Mouse (Mus musculus) left cerebral cortex, postnatal 10 days (tissue): ENCODE results near the gene Ptgfrn. TPM values are rescaled to one million over a fixed set of nuclear protein-coding genes. Genes with fewer than 3 reads are reported as not detected.

Experiments used
- DNase-seq, 2 experiments: peaks; one replicate each; pipeline ENCODE4 v3.0.0; 2021 to 2022; ENCODE audit warnings: low spot score in 2 of 2, mixed read lengths in 1 of 2; ENCODE audit errors: extremely low spot score in 1 of 2
- intact Hi-C: fragments of 180-260 bp; cut with DNase I; formaldehyde crosslinking; loops from one replicate; pipeline ENCODE4 v1.15.1; 2025
- total RNA-seq, 2 experiments: library from RNA; stranded (reverse); gene quantifications; 2 replicates each; pipeline ENCODE4 v1.2.3; 2021

Ptgfrn gene
- total RNA-seq: 10 to 100 TPM; 43.3 to 46.2 TPM

DNA sequence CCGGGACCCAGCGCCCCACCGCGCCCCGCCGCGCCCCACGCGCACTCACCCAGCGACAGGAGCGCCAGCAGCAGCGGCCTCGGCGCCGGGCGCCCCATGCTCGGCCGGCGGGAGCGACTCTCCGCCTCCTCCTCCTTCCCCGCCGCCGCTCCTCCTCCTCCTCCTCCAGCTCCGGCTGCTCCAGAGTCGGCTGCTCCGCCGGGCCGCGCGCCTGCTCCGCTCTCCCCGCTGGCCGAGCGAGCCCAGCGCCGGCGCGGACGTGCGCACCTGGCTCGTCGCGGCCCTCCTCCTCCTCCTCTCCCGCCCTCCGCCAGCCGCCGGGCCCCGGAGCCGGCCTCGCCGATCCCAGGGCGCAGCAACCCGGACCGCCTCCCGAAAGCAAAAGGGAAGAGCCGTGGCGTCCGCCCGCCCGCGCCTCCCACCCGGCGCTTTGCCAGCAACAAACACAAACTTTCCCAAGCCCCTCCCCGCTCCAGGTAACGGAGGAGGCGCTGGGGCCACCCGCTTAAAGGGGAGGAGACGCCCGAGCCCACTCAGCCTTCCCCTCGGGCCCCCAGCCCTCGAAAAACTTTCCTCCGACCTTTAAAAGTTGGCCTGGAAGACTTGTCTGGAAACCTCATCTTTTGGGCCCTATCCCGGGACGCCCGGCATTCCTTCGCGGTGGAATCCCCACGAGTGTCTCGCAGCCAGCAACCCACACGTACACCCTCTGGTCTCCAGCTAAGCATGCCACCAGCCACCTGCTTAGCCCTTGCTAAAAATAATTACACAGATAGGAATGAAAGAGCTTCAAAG is at the start of gene Ptgfrn:
Gene Ptgfrn (minus strand): TSS at position 236 of the 795 bp plus-strand sequence.
- intact Hi-C loops: no loop called here

DNA sequence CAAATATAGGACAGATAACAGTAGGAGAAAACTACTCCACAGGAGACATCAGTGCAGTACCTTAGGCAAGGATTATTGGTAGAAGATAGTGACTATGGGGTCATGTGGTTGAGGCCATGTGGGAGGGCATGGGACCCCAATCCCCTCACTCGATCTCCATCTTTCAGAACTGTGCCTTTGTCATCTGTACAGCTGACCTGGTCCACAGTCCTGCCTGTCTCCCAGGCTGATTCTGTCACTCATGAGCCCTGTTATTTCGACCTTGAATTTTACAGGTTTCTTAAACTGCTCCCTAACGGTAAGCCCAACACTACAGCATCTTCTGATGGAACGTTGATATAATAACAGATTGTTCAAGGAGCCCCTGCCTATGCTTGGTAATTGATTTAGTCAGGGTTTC is 49.6 kb upstream of the Ptgfrn start:
- intact Hi-C loops: no loop called here

More for the DNA sequence above, at the start of gene Ptgfrn:
- peak in 1 of 2 experiments; percentile 81 for DNase-seq

DNA sequence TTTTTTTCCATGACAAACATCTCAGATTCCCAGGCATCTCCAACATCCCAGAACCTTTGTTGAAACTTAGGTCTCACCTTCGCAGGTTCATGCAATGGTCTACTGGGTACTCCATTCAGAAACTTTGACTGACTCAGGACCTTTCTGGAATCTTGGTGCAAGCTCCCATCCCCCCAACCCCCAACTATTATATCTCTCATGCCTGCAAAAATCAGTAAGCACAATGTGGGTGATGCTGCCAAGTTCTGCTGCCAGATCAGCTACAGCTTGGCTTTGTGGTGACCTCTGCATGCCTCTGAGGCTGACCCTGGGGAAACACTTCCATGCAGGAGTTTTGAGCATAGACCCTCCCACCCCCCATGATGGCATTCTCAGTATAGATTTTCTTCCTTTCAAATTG is 44.0 kb upstream of the Ptgfrn start:
- no peak for DNase-seq
- intact Hi-C loops: no loop called here

More for the DNA sequence above, 49.6 kb upstream of the Ptgfrn start:
- no peak for DNase-seq

- intact Hi-C loops: no loop called here
- DNase-seq: no peak
Measured at GRCm38 (mm10) chr3:101153341-101153740, 43.3 kb upstream of the Ptgfrn start.

DNA sequence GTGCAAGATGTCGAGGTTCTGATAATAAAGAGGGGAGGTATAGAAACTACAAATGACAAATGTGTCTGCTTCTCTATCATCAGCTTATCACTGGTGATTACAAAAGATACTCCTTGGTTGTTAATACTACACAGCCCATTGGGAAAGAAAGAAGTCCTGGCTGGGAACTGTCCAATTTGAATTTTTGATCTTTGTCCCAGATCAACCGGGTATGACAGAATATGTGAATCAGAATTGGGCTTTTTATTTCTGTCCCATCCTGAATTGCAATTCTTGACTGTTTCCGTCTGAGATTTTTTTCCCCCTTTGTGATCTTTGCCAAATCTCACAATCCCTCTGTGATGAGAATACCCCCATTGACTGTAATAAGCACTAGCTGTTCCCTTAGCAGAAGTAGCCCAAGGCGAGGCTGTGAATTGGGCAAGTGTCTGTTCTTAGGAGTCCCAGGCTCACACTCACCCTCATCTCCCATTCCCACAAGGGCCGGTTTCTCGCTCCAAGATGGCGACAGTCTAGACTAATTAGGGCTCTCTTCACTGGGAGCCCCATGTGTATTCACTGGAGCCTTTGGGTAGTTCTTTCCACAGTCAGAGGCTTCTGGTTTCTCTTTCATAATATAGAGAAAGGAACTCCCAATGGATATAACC is 36.2 kb upstream of the Ptgfrn start:
- intact Hi-C loops: no loop called here
- no peak for DNase-seq

DNA sequence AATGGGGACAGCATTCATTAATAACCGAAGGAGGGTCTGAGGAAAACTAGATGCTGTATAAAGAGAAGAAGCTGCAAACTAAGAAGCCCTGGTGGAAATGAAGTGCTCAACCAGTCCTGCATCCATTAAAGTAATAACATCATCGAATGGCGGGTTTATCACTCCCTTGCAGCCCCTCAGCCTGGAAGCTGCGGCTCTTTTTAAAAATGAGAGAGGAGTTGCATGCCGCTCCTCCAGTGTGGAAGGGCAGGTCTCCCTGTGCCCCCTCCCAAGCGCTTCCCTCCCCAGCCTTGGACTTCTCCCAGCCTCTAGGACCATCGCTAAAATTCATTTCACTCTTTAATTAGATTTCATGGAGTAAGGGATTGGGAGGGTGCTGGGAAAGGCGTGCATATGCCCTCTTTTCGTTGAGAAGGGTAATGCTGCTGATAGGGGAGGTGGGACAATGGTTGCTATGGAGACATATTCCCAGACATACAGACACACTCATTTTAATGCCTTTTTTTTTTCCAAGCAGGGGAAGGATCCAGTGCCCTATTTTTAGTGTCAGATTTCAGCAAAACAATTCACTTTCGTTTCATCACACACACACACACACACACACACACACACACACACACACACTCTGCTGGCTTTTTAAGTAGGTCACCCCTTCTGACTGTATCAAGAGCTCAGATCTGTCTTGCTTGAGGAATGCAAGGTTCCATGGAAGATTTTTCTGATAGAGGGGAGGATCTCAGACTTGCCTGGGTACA is 35.4 kb upstream of the Ptgfrn start:
- peak; percentile 36 to 56 for DNase-seq
- intact Hi-C loops: no loop called here

DNA sequence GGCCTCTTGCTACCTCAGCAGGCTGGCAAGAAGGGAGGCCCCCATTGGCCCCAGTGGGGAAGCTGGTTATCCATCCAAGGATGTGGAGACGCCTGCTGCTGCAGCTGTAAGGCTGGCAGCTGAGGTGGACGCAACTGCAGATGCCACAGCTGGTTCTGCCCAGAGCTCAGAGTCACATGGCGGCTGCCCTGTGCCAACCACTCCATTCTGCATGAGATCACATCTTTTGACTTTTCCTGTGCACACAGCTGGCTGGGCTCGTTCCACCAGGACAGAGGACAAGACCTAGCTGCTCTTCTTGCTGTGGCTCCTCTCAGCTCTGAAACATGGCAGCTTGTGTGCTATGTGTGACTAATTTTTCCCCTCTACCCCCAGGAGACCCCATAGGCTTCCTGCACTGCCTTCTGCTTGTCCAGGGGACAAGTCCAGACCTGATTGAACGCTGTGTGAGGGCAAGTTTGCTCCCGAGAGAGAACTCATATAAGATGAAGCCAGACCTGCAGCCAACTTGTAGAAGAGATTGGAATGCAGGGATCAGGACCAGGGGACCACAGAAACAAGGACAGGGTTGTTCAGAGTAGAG is 34.4 kb upstream of the Ptgfrn start:
- intact Hi-C loops: no loop called here
- DNase-seq: no peak

GRCm38 (mm10) chr3:101143465-101143864 is 33.4 kb upstream of the Ptgfrn start:
- intact Hi-C loops: no loop called here
- no peak for DNase-seq

DNA sequence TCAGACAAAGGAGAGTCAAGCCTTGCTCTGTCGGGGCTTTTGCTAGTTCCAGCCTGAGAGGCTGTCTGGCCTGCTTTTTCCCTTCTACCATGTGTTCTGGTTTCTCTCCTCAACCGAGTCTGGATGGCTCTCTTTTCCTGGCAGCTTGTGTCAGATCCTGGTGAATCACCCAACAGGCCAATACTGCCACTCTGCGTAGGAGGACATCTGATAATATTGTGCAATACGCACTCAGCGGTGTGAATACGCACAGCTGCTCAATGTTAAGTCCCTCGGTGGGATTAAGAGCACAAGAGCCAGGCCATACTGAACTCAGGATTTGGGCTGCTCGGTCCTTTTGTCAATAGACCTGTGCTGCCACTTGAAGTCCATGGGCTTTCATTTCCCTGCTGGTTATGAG is 31.8 kb upstream of the Ptgfrn start:
- DNase-seq: no peak
- intact Hi-C loops: no loop called here

GRCm38 (mm10) chr3:101139958-101140357 is 29.9 kb upstream of the Ptgfrn start:
- intact Hi-C loops: no loop called here
- no peak for DNase-seq

GRCm38 (mm10) chr3:101136483-101136882 is 26.4 kb upstream of the Ptgfrn start:
- intact Hi-C loops: no loop called here
- DNase-seq: no peak

DNA sequence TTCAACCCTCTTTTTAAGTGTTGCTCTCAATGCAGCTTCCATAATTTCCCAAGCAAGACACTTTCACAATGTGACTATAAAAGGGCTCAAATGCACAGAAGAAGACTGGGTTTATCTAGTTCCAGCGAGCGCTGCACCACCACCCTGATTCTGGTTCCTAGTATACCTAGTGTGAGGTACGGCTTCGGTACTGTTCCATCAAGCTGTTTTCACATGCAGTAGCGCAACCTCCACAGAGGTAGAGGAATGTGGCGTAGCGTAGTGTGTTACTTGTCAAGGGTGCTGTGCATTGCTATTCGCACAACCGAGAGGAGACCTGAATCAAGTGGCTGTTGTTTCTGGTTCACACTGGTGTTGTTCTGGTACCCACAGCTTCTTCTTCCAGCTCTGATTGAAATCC is 24.8 kb upstream of the Ptgfrn start:
- intact Hi-C loops: no loop called here
- DNase-seq: no peak

- intact Hi-C loops: no loop called here
- no peak for DNase-seq
Measured at GRCm38 (mm10) chr3:101132981-101133380, 22.9 kb upstream of the Ptgfrn start.

DNA sequence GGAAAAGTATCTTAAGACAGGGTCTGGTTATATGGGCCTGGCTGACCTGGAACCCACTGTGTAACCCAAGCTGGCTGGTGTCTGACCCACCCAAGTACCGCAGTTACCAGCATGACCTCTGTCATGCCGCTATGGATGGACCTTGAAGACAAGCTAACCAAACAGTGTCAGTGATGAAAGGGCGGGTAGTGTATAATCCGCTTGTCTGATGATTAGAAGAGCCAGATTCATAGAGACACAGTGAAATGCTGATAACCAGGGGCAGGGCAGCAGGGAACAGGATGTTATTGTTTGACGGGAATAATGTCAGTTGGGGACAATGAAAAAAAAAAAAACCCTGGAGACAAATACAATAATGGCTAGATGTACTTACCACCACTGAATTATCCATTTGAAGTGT is 21.7 kb upstream of the Ptgfrn start:
- intact Hi-C loops: no loop called here
- no peak for DNase-seq

GRCm38 (mm10) chr3:101130526-101130925 is 20.4 kb upstream of the Ptgfrn start:
- peak in 1 of 2 experiments; percentile 85 for DNase-seq
- intact Hi-C loops: no loop called here

DNA sequence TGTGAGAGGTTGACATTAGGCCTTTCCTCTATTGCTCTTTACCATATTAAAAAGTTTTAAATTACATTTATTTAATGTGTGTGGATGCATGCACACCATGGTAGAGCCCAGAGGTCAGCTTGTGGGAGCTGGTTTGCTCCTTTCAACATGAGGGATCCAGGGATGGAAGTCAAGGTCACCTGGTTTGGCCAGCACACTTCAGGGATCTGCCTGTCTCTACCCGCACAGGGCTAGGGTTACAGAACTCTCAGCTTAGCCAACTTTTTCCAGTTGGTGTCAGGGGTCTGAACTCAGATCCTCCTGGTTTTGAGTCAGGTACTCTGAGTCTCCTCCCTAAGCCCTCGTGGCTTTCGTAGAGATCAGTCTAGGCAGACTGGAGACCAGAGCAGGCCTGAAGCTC is 19.5 kb upstream of the Ptgfrn start:
- no peak for DNase-seq
- intact Hi-C loops: no loop called here

GRCm38 (mm10) chr3:101129090-101129489 is 19.0 kb upstream of the Ptgfrn start:
- intact Hi-C loops: no loop called here
- DNase-seq: no peak

- intact Hi-C loops: no loop called here
- DNase-seq: no peak
Measured at GRCm38 (mm10) chr3:101127766-101128165, 17.7 kb upstream of the Ptgfrn start.

GRCm38 (mm10) chr3:101124716-101125115 is 14.6 kb upstream of the Ptgfrn start:
- intact Hi-C loops: no loop called here
- DNase-seq: no peak
